Mouse (Mus musculus): Measurements from ENCODE around the gene Tle3. TPM values are rescaled to one million over a fixed set of nuclear protein-coding genes. Genes with fewer than 3 reads are reported as not detected.
A peak's percentile ranks its signal among the peaks of the same experiment; 100 is the strongest.

The Tle3 gene
- total and polyA plus RNA-seq, 3 experiments = 29.7 to 162 (median 131) TPM

- DNase-seq (ENCODE audit: low spot score) = no peak
- Histone ChIP-seq H3K9me3 (replicated peaks) (no peaks in the 10 kb centered on the region), H3K27me3 (ENCODE audit: insufficient read depth, low read length) (no peaks in the 10 kb centered on the region; the same call in 1 of the 2 replicates), H3K4me1 (ENCODE audit: insufficient read depth, low read depth, low read length) (peaks cover 92% of the 10 kb centered on the region), H3K36me3 (replicated peaks) (peaks cover 83% of the 10 kb centered on the region), H3K4me3 (ENCODE audit: low read depth, low read length) (0 out of 2 replicates have a peak overlapping the region, but pooled peaks have one; percentile 13)
- ATAC-seq (ENCODE audit: extremely low read depth, insufficient number of reproducible peaks, low FRiP score, poor library complexity, severe bottlenecking) = no peak
- TF ChIP-seq TAL1 (conservative IDR thresholded peaks at IDR 0.05; ENCODE audit: low read depth, low read length) = no peak
- TF ChIP-seq POLR2AphosphoS5 (IDR thresholded peaks at IDR 0.05; ENCODE audit: insufficient replicate concordance, low read depth, low read length) = no peak
- no peak for TF ChIP-seq CTCF (IDR thresholded peaks at IDR 0.05; ENCODE audit: low read depth, low read length)
- no peak for TF ChIP-seq GATA2 (IDR thresholded peaks at IDR 0.05; ENCODE audit: borderline replicate concordance, low read depth, low read length)
- no peak for TF ChIP-seq GATA1 (IDR thresholded peaks at IDR 0.05; ENCODE audit: borderline replicate concordance, low read length)
Observed at GRCm38 (mm10) chr9:61381445-61381844, 9.3 kb downstream of the Tle3 start.

DNA sequence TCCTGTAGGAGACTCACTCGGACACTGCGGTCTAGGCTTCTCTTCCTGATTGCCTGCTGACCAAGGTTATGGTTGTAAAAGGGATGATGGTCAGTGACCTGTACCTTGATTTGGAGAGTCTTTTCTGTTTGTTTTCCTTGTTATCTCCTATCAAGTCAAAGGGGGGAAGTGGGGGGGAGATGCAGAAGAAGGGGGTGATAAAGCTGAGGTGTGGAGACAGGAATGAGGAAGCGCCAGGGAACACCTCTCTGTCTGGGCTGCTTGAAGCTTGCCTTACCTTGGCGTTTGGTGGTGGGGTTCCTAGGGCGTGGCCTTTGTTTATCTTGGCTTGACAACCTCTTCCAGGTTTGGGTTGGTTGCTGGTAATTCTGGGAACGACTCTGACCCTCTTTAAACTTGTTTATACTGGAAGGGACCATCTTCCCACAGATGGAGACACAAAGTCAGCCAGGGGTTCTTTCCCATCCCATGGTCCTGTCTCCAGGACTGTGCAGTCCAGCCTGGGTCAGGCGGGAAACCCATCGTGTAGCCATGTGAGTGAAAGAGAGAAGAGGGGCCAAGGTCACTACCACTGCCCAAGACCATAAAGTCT, 10.5 kb downstream of the Tle3 start:
- peak overlapping the region; percentile 49; the same call in 1 of the 2 replicates for H3K4me3 ChIP-seq (ENCODE audit: low read depth, low read length)
- H3K36me3 ChIP-seq (replicated peaks) = peaks cover 85% of the 10 kb centered on the region
- no peak for TF ChIP-seq GATA1 (IDR thresholded peaks at IDR 0.05; ENCODE audit: borderline replicate concordance, low read length)
- no peak for TF ChIP-seq CTCF (IDR thresholded peaks at IDR 0.05; ENCODE audit: low read depth, low read length)
- no peak for TF ChIP-seq POLR2AphosphoS5 (IDR thresholded peaks at IDR 0.05; ENCODE audit: insufficient replicate concordance, low read depth, low read length)
- no peak for TF ChIP-seq GATA2 (IDR thresholded peaks at IDR 0.05; ENCODE audit: borderline replicate concordance, low read depth, low read length)
- TF ChIP-seq TAL1 (conservative IDR thresholded peaks at IDR 0.05; ENCODE audit: low read depth, low read length) = no peak
- H3K4me1 ChIP-seq (ENCODE audit: insufficient read depth, low read depth, low read length) = peaks cover 82% of the 10 kb centered on the region
- ATAC-seq (ENCODE audit: extremely low read depth, insufficient number of reproducible peaks, low FRiP score, poor library complexity, severe bottlenecking) = no peak
- no peaks in the 10 kb centered on the region for H3K9me3 ChIP-seq (replicated peaks)
- no peak for DNase-seq (ENCODE audit: low spot score)
- H3K27me3 ChIP-seq (ENCODE audit: insufficient read depth, low read length) = no peaks in the 10 kb centered on the region; the same call in 1 of the 2 replicates

DNA sequence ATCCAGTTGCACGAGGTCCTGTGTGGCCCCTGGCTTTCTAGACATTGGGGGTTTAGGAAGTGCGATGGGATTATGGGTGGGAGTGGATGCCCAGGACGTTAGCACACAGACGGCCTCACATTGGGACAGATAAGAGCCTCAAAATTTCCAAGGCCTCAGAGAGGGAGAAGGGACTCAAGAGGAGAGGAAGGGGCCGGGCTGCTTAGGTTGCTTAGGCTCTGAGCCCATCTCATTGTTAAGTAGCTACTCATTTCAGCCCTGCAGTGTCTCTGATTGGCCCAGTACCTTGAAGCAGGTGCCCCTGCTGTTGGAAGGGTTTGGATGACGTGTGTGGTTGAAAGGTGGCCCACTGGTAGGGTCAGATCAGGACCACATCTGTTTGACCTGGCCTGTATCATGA, 11.9 kb downstream of the Tle3 start:
- ATAC-seq (ENCODE audit: extremely low read depth, insufficient number of reproducible peaks, low FRiP score, poor library complexity, severe bottlenecking) = no peak
- Histone ChIP-seq H3K9me3 (replicated peaks) (no peaks in the 10 kb centered on the region), H3K4me3 (ENCODE audit: low read depth, low read length) (no peak overlapping the region), H3K4me1 (ENCODE audit: insufficient read depth, low read depth, low read length) (peaks cover 80% of the 10 kb centered on the region), H3K27me3 (ENCODE audit: insufficient read depth, low read length) (no peaks in the 10 kb centered on the region), H3K36me3 (replicated peaks) (peaks cover 91% of the 10 kb centered on the region)
- DNase-seq (ENCODE audit: low spot score) = no peak
- TF ChIP-seq CTCF (IDR thresholded peaks at IDR 0.05; ENCODE audit: low read depth, low read length) (no peak), POLR2AphosphoS5 (IDR thresholded peaks at IDR 0.05; ENCODE audit: insufficient replicate concordance, low read depth, low read length) (no peak), TAL1 (conservative IDR thresholded peaks at IDR 0.05; ENCODE audit: low read depth, low read length) (no peak), GATA1 (IDR thresholded peaks at IDR 0.05; ENCODE audit: borderline replicate concordance, low read length) (no peak), GATA2 (IDR thresholded peaks at IDR 0.05; ENCODE audit: borderline replicate concordance, low read depth, low read length) (no peak)

- Histone ChIP-seq H3K4me1 (ENCODE audit: insufficient read depth, low read depth, low read length) (peaks cover 72% of the 10 kb centered on the region), H3K36me3 (replicated peaks) (peaks cover 91% of the 10 kb centered on the region), H3K27me3 (ENCODE audit: insufficient read depth, low read length) (no peaks in the 10 kb centered on the region), H3K4me3 (ENCODE audit: low read depth, low read length) (no peak overlapping the region), H3K9me3 (replicated peaks) (no peaks in the 10 kb centered on the region)
- no peak for ATAC-seq (ENCODE audit: extremely low read depth, insufficient number of reproducible peaks, low FRiP score, poor library complexity, severe bottlenecking)
- no peak for DNase-seq (ENCODE audit: low spot score)
- TF ChIP-seq GATA1 (IDR thresholded peaks at IDR 0.05; ENCODE audit: borderline replicate concordance, low read length) (no peak), GATA2 (IDR thresholded peaks at IDR 0.05; ENCODE audit: borderline replicate concordance, low read depth, low read length) (no peak), CTCF (IDR thresholded peaks at IDR 0.05; ENCODE audit: low read depth, low read length) (no peak), POLR2AphosphoS5 (IDR thresholded peaks at IDR 0.05; ENCODE audit: insufficient replicate concordance, low read depth, low read length) (no peak), TAL1 (conservative IDR thresholded peaks at IDR 0.05; ENCODE audit: low read depth, low read length) (no peak)
Observed at GRCm38 (mm10) chr9:61384646-61385443, 12.7 kb downstream of the Tle3 start.

- peak; percentile 72 for ATAC-seq (ENCODE audit: extremely low read depth, insufficient number of reproducible peaks, low FRiP score, poor library complexity, severe bottlenecking)
- no peak for DNase-seq (ENCODE audit: low spot score)
- Histone ChIP-seq H3K36me3 (replicated peaks) (peaks cover 91% of the 10 kb centered on the region), H3K4me1 (ENCODE audit: insufficient read depth, low read depth, low read length) (peaks cover 67% of the 10 kb centered on the region), H3K9me3 (replicated peaks) (no peaks in the 10 kb centered on the region), H3K4me3 (ENCODE audit: low read depth, low read length) (peak overlapping the region; percentile 46; the same call in 1 of the 2 replicates), H3K27me3 (ENCODE audit: insufficient read depth, low read length) (no peaks in the 10 kb centered on the region)
- no peak for TF ChIP-seq GATA1 (IDR thresholded peaks at IDR 0.05; ENCODE audit: borderline replicate concordance, low read length)
- no peak for TF ChIP-seq CTCF (IDR thresholded peaks at IDR 0.05; ENCODE audit: low read depth, low read length)
- TF ChIP-seq TAL1 (conservative IDR thresholded peaks at IDR 0.05; ENCODE audit: low read depth, low read length) = no peak
- TF ChIP-seq POLR2AphosphoS5 (IDR thresholded peaks at IDR 0.05; ENCODE audit: insufficient replicate concordance, low read depth, low read length) = no peak
- no peak for TF ChIP-seq GATA2 (IDR thresholded peaks at IDR 0.05; ENCODE audit: borderline replicate concordance, low read depth, low read length)
Observed at GRCm38 (mm10) chr9:61385753-61386152, 13.6 kb downstream of the Tle3 start.

DNA sequence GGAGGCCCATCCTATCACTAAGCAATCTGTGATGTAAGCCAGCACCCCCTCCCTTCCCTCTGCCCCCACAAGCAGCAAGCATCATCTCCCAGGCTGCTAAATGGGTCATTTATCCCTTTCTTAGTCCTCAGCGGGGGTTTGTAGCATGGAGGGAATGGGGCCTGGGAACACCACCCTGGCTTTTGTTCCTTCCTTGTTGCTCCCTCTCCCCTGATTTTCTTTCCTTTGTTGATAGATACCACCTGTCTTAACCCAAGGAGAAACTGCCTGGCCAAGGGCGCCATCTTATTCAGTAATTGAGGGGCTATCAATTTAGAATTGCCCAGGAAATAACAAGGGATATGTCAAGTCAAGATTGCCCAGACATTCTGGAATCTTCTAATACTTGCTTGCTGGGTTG, 14.1 kb downstream of the Tle3 start:
- peaks cover 93% of the 10 kb centered on the region for H3K36me3 ChIP-seq (replicated peaks)
- no peaks in the 10 kb centered on the region for H3K9me3 ChIP-seq (replicated peaks)
- no peak for ATAC-seq (ENCODE audit: extremely low read depth, insufficient number of reproducible peaks, low FRiP score, poor library complexity, severe bottlenecking)
- H3K4me3 ChIP-seq (ENCODE audit: low read depth, low read length) = no peak overlapping the region
- TF ChIP-seq GATA1 (IDR thresholded peaks at IDR 0.05; ENCODE audit: borderline replicate concordance, low read length) (no peak), TAL1 (conservative IDR thresholded peaks at IDR 0.05; ENCODE audit: low read depth, low read length) (no peak)
- DNase-seq (ENCODE audit: low spot score) = no peak
- no peaks in the 10 kb centered on the region for H3K27me3 ChIP-seq (ENCODE audit: insufficient read depth, low read length)
- peaks cover 63% of the 10 kb centered on the region for H3K4me1 ChIP-seq (ENCODE audit: insufficient read depth, low read depth, low read length)

Data from G1E (cell line).